Comparison of ENCODE assay signal across 9 mouse cellular contexts in genomic region chr1:43006051-43006514, GRCm38 (mm10). TPM values are rescaled to one million over a fixed set of nuclear protein-coding genes. Genes with fewer than 3 reads are reported as not detected.
DNase-seq lines count a peak whose midpoint lies in the region; ATAC-seq lines count a peak whose summit lies in the region.
"Had no signal": no experiment of that assay in that cellular context is flagged by ENCODE, and none has a peak within 500 bp of the region (broad histone marks: within the 10 kb centered on the region; RNA-seq: fewer than 3 reads in every experiment).

No protein-coding gene starts in this region.

- ATAC-seq in heart, embryonic 11.5 days (replicated peaks; ENCODE audit: insufficient number of reproducible peaks, low FRiP score, low TSS enrichment), result peak; percentile 77; the same call in 1 of the 2 replicates
- peak; percentile 93 for ATAC-seq in hindbrain, embryonic 15.5 days (ENCODE audit: low FRiP score, low read depth)
- peak; percentile 94 for ATAC-seq in midbrain, embryonic 14.5 days (ENCODE audit: low FRiP score, low TSS enrichment)

- DNase-seq in heart, postnatal 36 days, result no peak
- DNase-seq in embryonic facial prominence, embryonic 10.5 days (ENCODE audit: low spot score), result peak; percentile 35
- peak; percentile 84 for DNase-seq in midbrain, embryonic 14.5 days
- no peak for DNase-seq in thymus, postnatal 10 days (ENCODE audit: low spot score in 2 of 2)
- DNase-seq in liver, result no peak
- DNase-seq in cerebellum, postnatal 25 days, result no peak

- 0 out of 2 replicates have a peak, but pooled peaks cover 5% of the 10 kb centered on the region for H3K4me1 ChIP-seq in heart, embryonic 11.5 days (ENCODE audit: control insufficient read depth, insufficient read depth, low read length)
- peaks cover 19% of the 10 kb centered on the region for H3K4me1 ChIP-seq in embryonic facial prominence, embryonic 10.5 days
- H3K4me1 ChIP-seq in hindbrain, embryonic 15.5 days (replicated peaks), result peaks cover 14% of the 10 kb centered on the region
- peaks cover 15% of the 10 kb centered on the region for H3K4me1 ChIP-seq in midbrain, embryonic 14.5 days (ENCODE audit: control insufficient read depth, insufficient read depth, low read length)
- H3K4me1 ChIP-seq: megakaryocyte, embryonic 14.5 days had no signal

- peak overlapping the region; percentile 61 for H3K4me2 ChIP-seq in heart, embryonic 11.5 days
- peak overlapping the region; percentile 45 for H3K4me2 ChIP-seq in hindbrain, embryonic 15.5 days
- peak overlapping the region; percentile 45 for H3K4me2 ChIP-seq in midbrain, embryonic 14.5 days (ENCODE audit: low read length)

- no peak overlapping the region for H3K9ac ChIP-seq in heart, embryonic 11.5 days (ENCODE audit: low read depth, low read length)
- H3K9ac ChIP-seq in hindbrain, embryonic 15.5 days, result no peak overlapping the region; the same call in 1 of the 2 replicates
- H3K9ac ChIP-seq in midbrain, embryonic 14.5 days (replicated peaks; ENCODE audit: low read length), result peak overlapping the region; percentile 24; the same call in 1 of the 2 replicates

- no peaks in the 10 kb centered on the region for H3K36me3 ChIP-seq in heart, embryonic 11.5 days (ENCODE audit: control insufficient read depth, insufficient read depth, low read length)
- H3K36me3 ChIP-seq in embryonic facial prominence, embryonic 10.5 days (replicated peaks), result no peaks in the 10 kb centered on the region
- no peaks in the 10 kb centered on the region for H3K36me3 ChIP-seq in hindbrain, embryonic 15.5 days
- H3K36me3 ChIP-seq in midbrain, embryonic 14.5 days (ENCODE audit: control insufficient read depth, insufficient read depth, low read length), result no peaks in the 10 kb centered on the region

- no peaks in the 10 kb centered on the region for H3K27me3 ChIP-seq in heart, embryonic 11.5 days (ENCODE audit: control insufficient read depth, insufficient read depth, low read length)
- H3K27me3 ChIP-seq in embryonic facial prominence, embryonic 10.5 days (replicated peaks; ENCODE audit: low read depth, poor library complexity, severe bottlenecking), result no peaks in the 10 kb centered on the region
- no peaks in the 10 kb centered on the region for H3K27me3 ChIP-seq in hindbrain, embryonic 15.5 days
- H3K27me3 ChIP-seq in midbrain, embryonic 14.5 days (ENCODE audit: control insufficient read depth, insufficient read depth, low read length), result 0 out of 2 replicates have a peak, but pooled peaks cover 3% of the 10 kb centered on the region
- H3K27me3 ChIP-seq: megakaryocyte, embryonic 14.5 days had no signal

- intact Hi-C loops in heart, postnatal 36 days (cut with DNase I), result no loop called here

- no peaks in the 10 kb centered on the region for H3K9me3 ChIP-seq in heart, embryonic 11.5 days (replicated peaks; ENCODE audit: control insufficient read depth, low read length)
- no peaks in the 10 kb centered on the region; the same call in 1 of the 2 replicates for H3K9me3 ChIP-seq in embryonic facial prominence, embryonic 10.5 days
- no peaks in the 10 kb centered on the region for H3K9me3 ChIP-seq in hindbrain, embryonic 15.5 days
- H3K9me3 ChIP-seq in midbrain, embryonic 14.5 days (ENCODE audit: control insufficient read depth, low read length), result no peaks in the 10 kb centered on the region

- H3K4me3 ChIP-seq in heart, embryonic 11.5 days (ENCODE audit: low read depth, low read length), result 0 out of 2 replicates have a peak overlapping the region, but pooled peaks have one; percentile 14
- H3K4me3 ChIP-seq in embryonic facial prominence, embryonic 10.5 days, result no peak overlapping the region
- H3K4me3 ChIP-seq in hindbrain, embryonic 15.5 days, result peak overlapping the region; percentile 18
- peak overlapping the region; percentile 16 for H3K4me3 ChIP-seq in midbrain, embryonic 14.5 days (replicated peaks; ENCODE audit: low read depth, low read length)
- H3K4me3 ChIP-seq: megakaryocyte, embryonic 14.5 days had no signal

- H3K27ac ChIP-seq in heart, embryonic 11.5 days (ENCODE audit: low read depth, low read length), result peak overlapping the region; percentile 79
- no peak overlapping the region; the same call in 1 of the 2 replicates for H3K27ac ChIP-seq in embryonic facial prominence, embryonic 10.5 days (replicated peaks)
- H3K27ac ChIP-seq in hindbrain, embryonic 15.5 days (replicated peaks), result peak overlapping the region; percentile 61
- peak overlapping the region; percentile 79 for H3K27ac ChIP-seq in midbrain, embryonic 14.5 days (replicated peaks; ENCODE audit: low read depth, low read length)

- 23% methylated on average over 13 of the region's 13 CpGs for WGBS in heart, embryonic 11.5 days (ENCODE audit: insufficient replicate concordance)
- 52% methylated on average over 13 of the region's 13 CpGs for WGBS in embryonic facial prominence, embryonic 10.5 days
- 16% methylated on average over 13 of the region's 13 CpGs for WGBS in hindbrain, embryonic 15.5 days
- 7% methylated on average over 13 of the region's 13 CpGs for WGBS in midbrain, embryonic 14.5 days

RNA-seq across cellular contexts. Expression of gene Gpr45, which starts 53.4 kb away (rescaled TPM):
- 3.8 and 5.0 TPM in 2 replicates for polyA plus RNA-seq in heart, embryonic 11.5 days (2014; fragmentation: Nextera tagmentation; extraction: Ambion mirVana)
- total RNA-seq in heart, postnatal 36 days (2021), result under 1 TPM; 0.19 to 0.67 TPM
- polyA plus RNA-seq in embryonic facial prominence, embryonic 10.5 days (2016; fragmentation: Nextera tagmentation; extraction: Ambion mirVana), result 13.1 and 14.7 TPM in 2 replicates
- 12.4 and 12.8 TPM in 2 replicates for polyA plus RNA-seq in hindbrain, embryonic 15.5 days (2015; fragmentation: Nextera tagmentation; extraction: Ambion mirVana)
- 14.2 and 16.0 TPM in 2 replicates for polyA plus RNA-seq in midbrain, embryonic 14.5 days (2014; fragmentation: Nextera tagmentation; extraction: Ambion mirVana)

Comparison
In these comparisons a context has a peak if more than half of its experiments do, and no peak if none do; other contexts are left out.
1. DNase-seq: peak in embryonic facial prominence, embryonic 10.5 days (single experiment) and midbrain, embryonic 14.5 days (single experiment); none in heart, postnatal 36 days (0 of 2), thymus, postnatal 10 days (0 of 2), liver (single experiment) and cerebellum, postnatal 25 days (0 of 2).
2. Peak in every context shown above with its lines, with median percentiles within 50 percentile points of each other: ATAC-seq and H3K4me2 ChIP-seq.